Mouse (Mus musculus) Patski (cell line): ENCODE measurements around the gene Eid2. TPM values are rescaled to one million over a fixed set of nuclear protein-coding genes. Genes with fewer than 3 reads are reported as not detected.
"Not testable (repeated sequence)": the region's sequence is repeated elsewhere in the genome, so short reads cannot be mapped to it uniquely, and the experiment has no call there.

Experiments
- ATAC-seq: fragments of 100-300 bp; one replicate; pipeline ENCODE4 v1.8.0; 2021
- CTCF ChIA-PET: fragments of 350-600 bp; sonication (Branson Sonifier 250); formaldehyde crosslinking; loops from one replicate; lab custom pipeline; 2022; ENCODE audit warnings: inconsistent platforms; lab: Charles Lee
- POLR2A ChIA-PET: fragments of 350-600 bp; sonication (Branson Sonifier 250); formaldehyde crosslinking; loops from one replicate; lab custom pipeline; 2022; ENCODE audit warnings: antibody characterized with exemption, inconsistent platforms; lab: Charles Lee
- DNase-seq: peaks from one replicate; pipeline ENCODE4 v3.0.0-alpha.2; 2011; ENCODE audit warnings: low read depth, low spot score
- H3K27me3 ChIP-seq: fragments of 371-371 bp; one replicate; pipeline ENCODE4 v1.5.1; 2021
- CTCF ChIP-seq: fragments of 100-300 bp; IDR thresholded peaks from one replicate; pipeline ENCODE4 v1.5.1; 2021
- in situ Hi-C: fragments of 300-500 bp; cut with MboI; formaldehyde crosslinking; loops from 3 replicates; pipeline ENCODE4 v1.11.1; 2018; ENCODE audit warnings: low pct_unique_long_range_greater_than_20kb, mixed read lengths
- polyA plus RNA-seq: library from polyadenylated mRNA; unstranded; gene quantifications from one replicate; pipeline ENCODE4 v1.2.3, GENCODE M21; 2021

Eid2 gene
- polyA plus RNA-seq: 25.4 TPM

- ChIA-PET CTCF (no interaction called here), POLR2A (interaction anchor here (0.7 kb wide), 1 partner anchor 27 kb away, joined by 3 read pairs; no protein-coding TSS in a partner anchor)
- peak; percentile 25 for DNase-seq
- TF ChIP-seq CTCF: peak; percentile 44
- H3K27me3 ChIP-seq: no peaks in the 10 kb centered on the region
- in situ Hi-C loops: no loop called here
- peak; percentile 33 for ATAC-seq
Measured at GRCm38 (mm10) chr7:28267129-28268041, at the start of gene Eid2. Gene Eid2, plus strand, starts transcription at chr7:28267881.

- POLR2A ChIA-PET, H3K27me3 ChIP-seq, CTCF ChIA-PET, ATAC-seq, in situ Hi-C loops, DNase-seq: not testable (repeated sequence)
Measured at GRCm38 (mm10) chr7:28218951-28219740, 48.5 kb upstream of the Eid2 start.

GRCm38 (mm10) chr7:28226836-28227235 lies 40.8 kb upstream of the Eid2 start:
- in situ Hi-C loops, POLR2A ChIA-PET, ATAC-seq: not testable (repeated sequence)

GRCm38 (mm10) chr7:28227421-28227820 lies 40.3 kb upstream of the Eid2 start:
- DNase-seq, ATAC-seq, in situ Hi-C loops, POLR2A ChIA-PET, CTCF ChIA-PET, H3K27me3 ChIP-seq: not testable (repeated sequence)

More at GRCm38 (mm10) chr7:28226836-28227235, 40.8 kb upstream of the Eid2 start:
- H3K27me3 ChIP-seq, CTCF ChIA-PET, DNase-seq: not testable (repeated sequence)

GRCm38 (mm10) chr7:28243943-28244342 lies 23.7 kb upstream of the Eid2 start:
- DNase-seq, CTCF ChIA-PET, in situ Hi-C loops, H3K27me3 ChIP-seq, POLR2A ChIA-PET, ATAC-seq: not testable (repeated sequence)

GRCm38 (mm10) chr7:28248957-28249356 lies 18.7 kb upstream of the Eid2 start:
- DNase-seq (no peak), ATAC-seq (no peak)
- in situ Hi-C loops: no loop called here
- no peaks in the 10 kb centered on the region for H3K27me3 ChIP-seq
- TF ChIP-seq CTCF: no peak
- POLR2A ChIA-PET: no interaction called here
- CTCF ChIA-PET: interaction anchor here (1.2 kb wide), 1 partner anchor 9 kb away, joined by 3 read pairs; no protein-coding TSS in a partner anchor

- DNase-seq (no peak), ATAC-seq (no peak)
- in situ Hi-C loops: no loop called here
- CTCF ChIA-PET: no interaction called here
- POLR2A ChIA-PET: no interaction called here
- no peaks in the 10 kb centered on the region for H3K27me3 ChIP-seq
- TF ChIP-seq CTCF: no peak
Measured at GRCm38 (mm10) chr7:28251976-28252375, 15.7 kb upstream of the Eid2 start.

GRCm38 (mm10) chr7:28254591-28254990 lies 13.1 kb upstream of the Eid2 start:
- ChIA-PET CTCF (no interaction called here), POLR2A (no interaction called here)
- no peaks in the 10 kb centered on the region for H3K27me3 ChIP-seq
- DNase-seq (no peak), ATAC-seq (no peak)
- in situ Hi-C loops: no loop called here
- no peak for TF ChIP-seq CTCF

GRCm38 (mm10) chr7:28255476-28255875 lies 12.2 kb upstream of the Eid2 start:
- POLR2A ChIA-PET: no interaction called here
- TF ChIP-seq CTCF: peak; percentile 50
- DNase-seq (no peak), ATAC-seq (no peak)
- H3K27me3 ChIP-seq: no peaks in the 10 kb centered on the region
- in situ Hi-C loops: no loop called here
- CTCF ChIA-PET: no interaction called here

- ChIA-PET CTCF (no interaction called here), POLR2A (no interaction called here)
- DNase-seq: no peak
- H3K27me3 ChIP-seq: no peaks in the 10 kb centered on the region
- no peak for TF ChIP-seq CTCF
- in situ Hi-C loops: no loop called here
- ATAC-seq: no peak
Measured at GRCm38 (mm10) chr7:28262861-28263260, 4.8 kb upstream of the Eid2 start.

GRCm38 (mm10) chr7:28263786-28264185 lies 3.9 kb upstream of the Eid2 start:
- no peak for TF ChIP-seq CTCF
- in situ Hi-C loops: no loop called here
- no peaks in the 10 kb centered on the region for H3K27me3 ChIP-seq
- no peak for DNase-seq
- no peak for ATAC-seq
- ChIA-PET POLR2A (no interaction called here), CTCF (no interaction called here)
